Mouse (Mus musculus) neural tube, embryonic 15.5 days (tissue): ENCODE results near the gene Gm28729. TPM values are rescaled to one million over a fixed set of nuclear protein-coding genes. Genes with fewer than 3 reads are reported as not detected.
A peak's percentile ranks its signal among the peaks of the same experiment; 100 is the strongest.
"Not testable (repeated sequence)": the region's sequence is repeated elsewhere in the genome, so short reads cannot be mapped to it uniquely, and the experiment has no call there.

Source experiments
- ATAC-seq: fragments of 200-750 bp; cut with Nextera tagmentation; 2 replicates; pipeline ENCODE4 v1.8.0; 2017; ENCODE audit warnings: mild to moderate bottlenecking, moderate TSS enrichment, moderate library complexity; ENCODE audit not compliant: low FRiP score
- H3K27ac ChIP-seq: fragments of 300-500 bp; sonication (generic); replicated peaks from 2 replicates; pipeline ENCODE4 v1.5.1; 2015; ENCODE audit warnings: mild to moderate bottlenecking, inconsistent platforms
- H3K27me3 ChIP-seq: fragments of 300-500 bp; sonication (generic); replicated peaks from 2 replicates; pipeline ENCODE4 v1.6.1; 2015; ENCODE audit warnings: inconsistent platforms
- H3K36me3 ChIP-seq: fragments of 300-500 bp; sonication (generic); 2 replicates; pipeline ENCODE4 v1.6.1; 2015; ENCODE audit warnings: inconsistent platforms
- H3K4me1 ChIP-seq: fragments of 300-500 bp; sonication (generic); 2 replicates; pipeline ENCODE4 v1.6.1; 2015; ENCODE audit warnings: inconsistent platforms
- H3K4me2 ChIP-seq: fragments of 300-500 bp; sonication (generic); 2 replicates; pipeline ENCODE4 v1.6.1; 2015; ENCODE audit warnings: inconsistent platforms, mild to moderate bottlenecking, moderate library complexity
- H3K4me3 ChIP-seq: fragments of 300-500 bp; sonication (generic); replicated peaks from 2 replicates; pipeline ENCODE4 v1.5.1; 2015; ENCODE audit warnings: mild to moderate bottlenecking, inconsistent platforms
- H3K9ac ChIP-seq: fragments of 300-500 bp; sonication (generic); replicated peaks from 2 replicates; pipeline ENCODE4 v1.6.1; 2015; ENCODE audit warnings: mild to moderate bottlenecking, inconsistent platforms
- H3K9me3 ChIP-seq: fragments of 300-500 bp; sonication (generic); replicated peaks from 2 replicates; pipeline ENCODE4 v1.6.1; 2016; ENCODE audit warnings: inconsistent platforms
- WGBS: fragments of 180-500 bp; shearing (Covaris S2); methylation state at CpG from one replicate; pipeline ENCODE4 v1.1.7; 2015; ENCODE audit warnings: mixed read lengths; 5-methylcytosine and 5-hydroxymethylcytosine counted together
- polyA plus RNA-seq: library from polyadenylated mRNA; unstranded; fragments of >200 nt; fragmentation: Nextera tagmentation; extraction: Ambion mirVana; gene quantifications from 2 replicates; pipeline ENCODE4 v1.2.1, GENCODE M21; 2015

Gm28729 gene
- polyA plus RNA-seq, 1 experiment from 2014 or later, result not detected

- H3K4me2 ChIP-seq, result no peak overlapping the region
- H3K27ac ChIP-seq, result no peak overlapping the region
- H3K4me3 ChIP-seq, result no peak overlapping the region
- H3K36me3 ChIP-seq, result no peaks in the 10 kb centered on the region
- H3K27me3 ChIP-seq, result no peaks in the 10 kb centered on the region
- WGBS, result 56% methylated on average over 2 of the region's 2 CpGs
- no peaks in the 10 kb centered on the region for H3K9me3 ChIP-seq
- no peaks in the 10 kb centered on the region for H3K4me1 ChIP-seq
- H3K9ac ChIP-seq, result no peak overlapping the region
- ATAC-seq, result no peak
Observed at GRCm38 (mm10) chr9:96483648-96484047, 41.4 kb downstream of the Gm28729 start.

GRCm38 (mm10) chr9:96483028-96483427 lies 42.0 kb downstream of the Gm28729 start:
- no peaks in the 10 kb centered on the region for H3K36me3 ChIP-seq
- ATAC-seq, result no peak
- no peaks in the 10 kb centered on the region for H3K4me1 ChIP-seq
- 78% methylated on average over 3 of the region's 3 CpGs for WGBS
- no peaks in the 10 kb centered on the region for H3K9me3 ChIP-seq
- H3K27ac ChIP-seq, result no peak overlapping the region
- no peaks in the 10 kb centered on the region for H3K27me3 ChIP-seq
- H3K9ac ChIP-seq, result no peak overlapping the region
- no peak overlapping the region for H3K4me2 ChIP-seq
- H3K4me3 ChIP-seq, result no peak overlapping the region

- Histone ChIP-seq H3K9ac (peak within 1 kb of the TSS; percentile 75), H3K4me3 (peak within 1 kb of the TSS; percentile 67), H3K4me1 (peaks cover 31% of the 10 kb centered on the region), H3K27ac (peak within 1 kb of the TSS; percentile 89), H3K27me3 (no peaks in the 10 kb centered on the region), H3K9me3 (no peaks in the 10 kb centered on the region), H3K36me3 (peaks cover 13% of the 10 kb centered on the region), H3K4me2 (peak within 1 kb of the TSS; percentile 76)
- under 1% methylated on average over 72 of the region's 74 CpGs for WGBS
- peak; percentile 99 for ATAC-seq
Observed at GRCm38 (mm10) chr9:96478071-96478888, 46.8 kb downstream of the Gm28729 start, which contains the start of gene Rnf7. Rnf7 (minus strand) TSS chr9:96478675.

- Histone ChIP-seq H3K4me2 (no peak overlapping the region), H3K9ac (no peak overlapping the region), H3K4me1 (peaks cover 30% of the 10 kb centered on the region), H3K27me3 (no peaks in the 10 kb centered on the region), H3K27ac (no peak overlapping the region), H3K4me3 (no peak overlapping the region), H3K36me3 (peaks cover 34% of the 10 kb centered on the region), H3K9me3 (no peaks in the 10 kb centered on the region)
- 69% methylated on average over 3 of the region's 3 CpGs for WGBS
- no peak for ATAC-seq
Observed at GRCm38 (mm10) chr9:96472356-96472755, 52.7 kb downstream of the Gm28729 start.

- Histone ChIP-seq H3K4me1 (peaks cover 24% of the 10 kb centered on the region), H3K36me3 (peaks cover 39% of the 10 kb centered on the region)
- not testable (repeated sequence) for H3K4me3 ChIP-seq, H3K9ac ChIP-seq, H3K27ac ChIP-seq, ATAC-seq, H3K9me3 ChIP-seq, H3K4me2 ChIP-seq, H3K27me3 ChIP-seq
- 85% methylated on average over 4 of the region's 4 CpGs for WGBS
Observed at GRCm38 (mm10) chr9:96471681-96472080, 53.4 kb downstream of the Gm28729 start.

- 94% methylated on average over 8 of the region's 8 CpGs for WGBS
- H3K4me1 ChIP-seq, result peaks cover 14% of the 10 kb centered on the region; the same call in 1 of the 2 replicates
- peaks cover 39% of the 10 kb centered on the region for H3K36me3 ChIP-seq
- H3K27ac ChIP-seq, result no peak overlapping the region
- no peaks in the 10 kb centered on the region for H3K9me3 ChIP-seq
- no peak overlapping the region for H3K9ac ChIP-seq
- ATAC-seq, result no peak
- H3K27me3 ChIP-seq, result no peaks in the 10 kb centered on the region
- H3K4me2 ChIP-seq, result no peak overlapping the region
- no peak overlapping the region for H3K4me3 ChIP-seq
Observed at GRCm38 (mm10) chr9:96470266-96470974, 54.6 kb downstream of the Gm28729 start.

- Histone ChIP-seq H3K4me3 (no peak overlapping the region), H3K9ac (no peak overlapping the region), H3K4me2 (no peak overlapping the region), H3K27me3 (no peaks in the 10 kb centered on the region), H3K36me3 (peaks cover 34% of the 10 kb centered on the region), H3K4me1 (0 out of 2 replicates have a peak, but pooled peaks cover 7% of the 10 kb centered on the region), H3K27ac (no peak overlapping the region), H3K9me3 (no peaks in the 10 kb centered on the region)
- no peak for ATAC-seq
- 63% methylated on average over 8 of the region's 8 CpGs for WGBS
Observed at GRCm38 (mm10) chr9:96469556-96470265, 55.4 kb downstream of the Gm28729 start.

- Histone ChIP-seq H3K9ac (no peak overlapping the region), H3K36me3 (peaks cover 14% of the 10 kb centered on the region; the same call in 1 of the 2 replicates), H3K4me1 (no peaks in the 10 kb centered on the region), H3K27me3 (no peaks in the 10 kb centered on the region), H3K4me3 (no peak overlapping the region), H3K9me3 (no peaks in the 10 kb centered on the region), H3K27ac (no peak overlapping the region), H3K4me2 (no peak overlapping the region)
- ATAC-seq, result no peak
- WGBS, result 64% methylated on average over 10 of the region's 10 CpGs
Observed at GRCm38 (mm10) chr9:96463708-96464107, 61.4 kb downstream of the Gm28729 start.

GRCm38 (mm10) chr9:96461607-96462006 lies 63.5 kb downstream of the Gm28729 start:
- no peak overlapping the region for H3K4me3 ChIP-seq
- no peaks in the 10 kb centered on the region for H3K27me3 ChIP-seq
- no peak overlapping the region for H3K27ac ChIP-seq
- H3K36me3 ChIP-seq, result peaks cover 5% of the 10 kb centered on the region; the same call in 1 of the 2 replicates
- WGBS, result 80% methylated on average over 1 of the region's 1 CpGs
- no peaks in the 10 kb centered on the region for H3K4me1 ChIP-seq
- H3K9ac ChIP-seq, result no peak overlapping the region
- ATAC-seq, result no peak
- no peaks in the 10 kb centered on the region for H3K9me3 ChIP-seq
- H3K4me2 ChIP-seq, result no peak overlapping the region

GRCm38 (mm10) chr9:96460117-96460865 lies 64.8 kb downstream of the Gm28729 start:
- ATAC-seq, result no peak
- H3K27ac ChIP-seq, result peak overlapping the region; percentile 61
- H3K36me3 ChIP-seq, result peaks cover 5% of the 10 kb centered on the region; the same call in 1 of the 2 replicates
- H3K4me1 ChIP-seq, result no peaks in the 10 kb centered on the region
- H3K4me3 ChIP-seq, result no peak overlapping the region
- no peaks in the 10 kb centered on the region for H3K27me3 ChIP-seq
- 72% methylated on average over 10 of the region's 10 CpGs for WGBS
- no peak overlapping the region for H3K4me2 ChIP-seq
- no peaks in the 10 kb centered on the region for H3K9me3 ChIP-seq
- H3K9ac ChIP-seq, result no peak overlapping the region

- Histone ChIP-seq H3K4me1 (no peaks in the 10 kb centered on the region), H3K9me3 (no peaks in the 10 kb centered on the region), H3K4me3 (no peak overlapping the region), H3K27me3 (no peaks in the 10 kb centered on the region), H3K9ac (no peak overlapping the region), H3K27ac (peak overlapping the region; percentile 65), H3K4me2 (no peak overlapping the region), H3K36me3 (no peaks in the 10 kb centered on the region)
- WGBS, result 26% methylated on average over 8 of the region's 8 CpGs
- peak; percentile 46 for ATAC-seq
Observed at GRCm38 (mm10) chr9:96455618-96456017, 69.4 kb downstream of the Gm28729 start.
